Mouse (Mus musculus) liver, embryonic 13.5 days (tissue): ENCODE measurements around the gene Upk1b. TPM values are rescaled to one million over a fixed set of nuclear protein-coding genes. Genes with fewer than 3 reads are reported as not detected.

ENCODE experiments used
- ATAC-seq: fragments of 200-750 bp; cut with Nextera tagmentation; 2 replicates; pipeline ENCODE4 v1.8.0; 2017; ENCODE audit warnings: low read depth, mild to moderate bottlenecking, moderate number of reproducible peaks, moderate library complexity
- DNase-seq: peaks from one replicate; pipeline ENCODE4 v3.0.0; 2022
- H3K27ac ChIP-seq: fragments of 300-500 bp; sonication (generic); 2 replicates; pipeline ENCODE4 v1.5.1; 2015; ENCODE audit warnings: moderate library complexity, mild to moderate bottlenecking, inconsistent platforms
- H3K27me3 ChIP-seq: fragments of 300-500 bp; sonication (generic); 2 replicates; pipeline ENCODE4 v1.6.1; 2015; ENCODE audit warnings: mild to moderate bottlenecking, inconsistent platforms
- H3K36me3 ChIP-seq: fragments of 300-500 bp; sonication (generic); 2 replicates; pipeline ENCODE4 v1.6.1; 2015; ENCODE audit warnings: mild to moderate bottlenecking, inconsistent platforms
- H3K4me1 ChIP-seq: fragments of 300-500 bp; sonication (generic); replicated peaks from 2 replicates; pipeline ENCODE4 v1.6.1; 2015; ENCODE audit warnings: inconsistent platforms
- H3K4me2 ChIP-seq: fragments of 300-500 bp; sonication (generic); 2 replicates; pipeline ENCODE4 v1.6.1; 2015; ENCODE audit warnings: inconsistent platforms, mild to moderate bottlenecking, moderate library complexity
- H3K4me3 ChIP-seq: fragments of 300-500 bp; sonication (generic); replicated peaks from 2 replicates; pipeline ENCODE4 v1.5.1; 2015; ENCODE audit warnings: mild to moderate bottlenecking, inconsistent platforms
- H3K9ac ChIP-seq: fragments of 300-500 bp; sonication (generic); 2 replicates; pipeline ENCODE4 v1.6.1; 2015; ENCODE audit warnings: mild to moderate bottlenecking, inconsistent platforms
- H3K9me3 ChIP-seq: fragments of 300-500 bp; sonication (generic); replicated peaks from 2 replicates; pipeline ENCODE4 v1.6.1; 2016; ENCODE audit warnings: inconsistent platforms
- WGBS: fragments of 180-500 bp; shearing (Covaris S2); methylation state at CpG from one replicate; pipeline ENCODE4 v1.1.7; 2015; ENCODE audit not compliant: insufficient replicate concordance; 5-methylcytosine and 5-hydroxymethylcytosine counted together
- polyA plus RNA-seq: library from polyadenylated mRNA; unstranded; fragments of >200 nt; fragmentation: Nextera tagmentation; extraction: Ambion mirVana; gene quantifications from 2 replicates; pipeline ENCODE4 v1.2.1, GENCODE M21; 2015

The Upk1b gene
- polyA plus RNA-seq, 1 experiment from 2014 or later: 1.6 TPM

DNA sequence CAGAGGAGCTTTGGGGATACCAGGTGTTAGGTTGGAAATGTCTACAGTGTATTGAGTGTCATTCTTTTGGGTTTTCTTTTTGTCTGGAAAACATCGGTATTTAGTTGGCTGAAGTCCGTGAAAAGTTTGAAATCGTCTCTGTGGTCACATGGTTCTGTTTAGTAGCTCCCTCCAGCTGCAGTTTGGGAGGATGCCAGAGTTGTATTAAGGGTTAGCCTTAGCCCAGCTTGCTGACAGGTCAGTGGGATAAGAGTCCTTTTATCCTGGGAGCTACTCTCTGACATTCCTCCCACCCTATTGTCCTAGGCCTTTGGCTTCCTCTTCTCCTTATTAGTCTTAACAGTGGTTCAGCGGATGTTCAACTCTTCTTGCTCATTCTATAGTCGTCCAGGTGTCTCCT, 38.2 kb downstream of the Upk1b start:
- peaks cover 59% of the 10 kb centered on the region for H3K27me3 ChIP-seq
- no peak overlapping the region for H3K9ac ChIP-seq
- WGBS: 73% methylated on average over 5 of the region's 5 CpGs
- H3K4me1 ChIP-seq: peaks cover 12% of the 10 kb centered on the region
- no peaks in the 10 kb centered on the region for H3K36me3 ChIP-seq
- ATAC-seq (no peak), DNase-seq (no peak)
- no peaks in the 10 kb centered on the region for H3K9me3 ChIP-seq
- H3K4me3 ChIP-seq: no peak overlapping the region
- no peak overlapping the region for H3K27ac ChIP-seq
- no peak overlapping the region for H3K4me2 ChIP-seq

DNA sequence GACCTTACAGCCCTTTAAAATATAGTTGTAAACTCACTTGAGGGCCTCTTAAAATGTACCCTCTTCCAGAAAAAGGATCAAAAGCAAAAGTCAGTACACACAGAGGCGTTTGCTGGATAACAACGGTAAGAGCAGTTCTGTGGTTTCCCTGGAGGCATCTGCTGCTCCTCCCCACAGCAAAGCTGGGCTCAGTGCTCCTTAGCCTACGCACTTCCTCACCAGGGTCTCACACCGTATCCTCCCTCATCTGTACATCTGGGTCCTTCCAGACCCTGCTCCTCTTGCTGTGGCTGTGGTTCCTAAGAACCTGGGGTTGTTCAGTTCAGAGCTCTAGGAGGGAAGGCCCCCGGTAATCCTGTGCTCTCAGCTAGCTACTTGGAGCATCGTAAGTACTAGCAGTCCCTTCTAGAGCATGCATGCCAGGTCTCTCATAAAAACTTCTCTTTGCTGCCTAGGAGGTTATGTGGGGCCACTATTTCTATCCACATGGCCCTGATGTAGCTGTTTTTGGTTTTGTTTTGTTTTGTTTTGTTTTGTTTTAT, 39.2 kb downstream of the Upk1b start:
- H3K9me3 ChIP-seq: no peaks in the 10 kb centered on the region
- H3K36me3 ChIP-seq: no peaks in the 10 kb centered on the region
- ATAC-seq (no peak), DNase-seq (no peak)
- H3K27me3 ChIP-seq: peaks cover 60% of the 10 kb centered on the region
- WGBS: 27% methylated on average over 6 of the region's 6 CpGs
- no peak overlapping the region for H3K27ac ChIP-seq
- H3K4me3 ChIP-seq: no peak overlapping the region
- no peak overlapping the region for H3K4me2 ChIP-seq
- peaks cover 23% of the 10 kb centered on the region for H3K4me1 ChIP-seq
- no peak overlapping the region for H3K9ac ChIP-seq

DNA sequence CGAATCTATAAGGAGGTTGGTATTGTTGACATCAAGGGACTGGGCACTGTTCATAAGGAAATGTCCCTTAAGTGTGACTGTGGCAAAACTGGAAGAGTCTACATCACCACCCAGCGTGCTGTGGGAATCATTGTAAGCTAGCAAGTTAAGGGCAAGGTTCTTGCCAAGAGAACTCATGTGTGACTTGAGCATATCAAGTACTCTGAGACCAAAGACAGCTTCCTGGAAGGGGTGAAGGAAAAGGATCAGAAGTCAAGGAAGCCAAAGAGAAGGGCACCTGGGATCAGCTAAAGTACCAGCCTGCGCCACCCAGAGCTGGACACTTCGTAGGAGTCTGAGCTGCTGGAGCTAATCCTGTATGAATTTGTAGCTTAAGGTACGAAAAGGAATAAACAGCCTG, 39.9 kb downstream of the Upk1b start:
- Histone ChIP-seq H3K4me2 (no peak overlapping the region), H3K27ac (no peak overlapping the region), H3K27me3 (peaks cover 64% of the 10 kb centered on the region), H3K9me3 (no peaks in the 10 kb centered on the region), H3K9ac (no peak overlapping the region), H3K4me1 (peaks cover 28% of the 10 kb centered on the region), H3K36me3 (no peaks in the 10 kb centered on the region), H3K4me3 (no peak overlapping the region)
- ATAC-seq (no peak), DNase-seq (no peak)
- WGBS: 73% methylated on average over 5 of the region's 5 CpGs

DNA sequence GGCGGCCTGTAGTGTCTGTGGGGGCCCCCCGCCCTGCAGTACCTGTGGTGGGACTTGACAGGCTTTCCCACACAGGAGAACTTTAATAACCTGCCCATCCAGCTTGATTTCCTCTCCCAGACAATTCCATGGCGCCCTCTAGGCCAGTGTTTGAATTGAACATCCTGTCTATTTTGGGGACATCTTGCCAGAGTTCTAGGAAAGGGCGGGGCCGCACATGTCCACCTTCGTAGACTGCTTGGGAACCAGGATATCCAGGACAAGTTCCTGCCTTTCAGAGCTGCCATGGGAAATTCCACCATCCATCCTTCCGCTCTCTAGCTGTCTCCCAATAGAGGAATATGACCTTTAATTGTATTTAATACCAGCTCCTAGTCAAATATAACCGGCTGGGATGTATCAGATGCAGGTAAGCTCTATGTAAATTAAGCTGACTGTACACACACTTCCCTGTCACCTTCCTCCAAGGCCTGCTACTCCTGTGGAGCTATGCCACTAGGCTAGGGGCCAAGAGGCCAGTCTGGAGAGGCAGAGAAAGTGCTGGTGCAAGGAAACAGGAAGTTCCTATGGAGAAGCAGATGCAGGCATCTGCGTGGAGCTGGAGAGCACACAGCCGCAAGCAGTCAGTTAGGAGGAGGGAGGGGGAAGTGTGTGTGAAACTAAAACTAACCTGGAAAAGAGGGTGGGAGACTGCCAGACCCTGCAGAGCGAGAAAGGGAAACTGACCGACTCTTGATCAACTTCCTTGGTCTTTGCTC, 41.8 kb downstream of the Upk1b start:
- ATAC-seq (no peak), DNase-seq (no peak)
- WGBS: 58% methylated on average over 12 of the region's 12 CpGs
- Histone ChIP-seq H3K4me3 (no peak overlapping the region), H3K4me1 (peaks cover 35% of the 10 kb centered on the region), H3K27ac (no peak overlapping the region; the same call in 1 of the 2 replicates), H3K9ac (no peak overlapping the region), H3K36me3 (no peaks in the 10 kb centered on the region), H3K27me3 (peaks cover 63% of the 10 kb centered on the region), H3K4me2 (no peak overlapping the region), H3K9me3 (no peaks in the 10 kb centered on the region)

DNA sequence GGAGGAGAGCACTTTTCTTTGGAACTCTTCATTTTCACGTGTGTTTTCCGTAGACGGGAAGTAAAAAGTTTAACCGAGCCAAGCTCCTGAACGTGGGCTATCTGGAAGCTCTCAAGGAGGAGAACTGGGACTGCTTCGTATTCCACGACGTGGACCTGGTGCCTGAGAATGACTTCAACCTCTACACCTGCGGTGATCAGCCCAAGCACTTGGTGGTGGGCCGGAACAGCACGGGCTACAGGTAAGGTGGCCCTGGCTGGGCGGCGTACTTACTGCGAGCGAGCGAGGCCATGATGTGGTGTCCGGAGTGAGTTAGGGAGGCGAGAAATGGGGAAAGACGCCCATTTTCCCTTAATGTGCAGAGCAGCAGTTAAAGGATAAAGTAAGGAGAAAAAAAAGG, 42.5 kb downstream of the Upk1b start:
- WGBS: 87% methylated on average over 19 of the region's 19 CpGs
- no peak overlapping the region for H3K27ac ChIP-seq

DNA sequence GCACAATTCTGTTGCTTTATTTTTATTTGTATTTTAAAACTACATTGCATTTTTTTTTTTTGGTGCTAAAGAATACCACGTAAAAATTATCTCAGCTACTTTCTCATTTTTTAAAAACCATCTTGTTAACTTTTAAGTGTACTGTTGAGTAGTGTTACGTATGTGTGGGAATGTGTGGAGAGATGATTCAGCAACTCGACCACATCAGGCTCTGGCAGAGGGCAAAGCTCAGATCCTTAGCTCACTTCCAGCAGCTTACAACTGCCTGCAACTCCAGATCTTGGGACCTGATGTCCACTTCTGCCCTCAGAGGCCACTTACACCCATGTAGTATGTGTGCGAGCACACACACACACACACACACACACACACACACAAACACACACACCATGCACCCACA, 43.6 kb downstream of the Upk1b start:
- Histone ChIP-seq H3K4me3 (no peak overlapping the region), H3K36me3 (no peaks in the 10 kb centered on the region), H3K4me1 (peaks cover 35% of the 10 kb centered on the region), H3K9me3 (no peaks in the 10 kb centered on the region), H3K9ac (no peak overlapping the region), H3K4me2 (no peak overlapping the region), H3K27ac (no peak overlapping the region), H3K27me3 (peaks cover 64% of the 10 kb centered on the region)
- WGBS: 43% methylated on average over 4 of the region's 4 CpGs
- no peak for DNase-seq
- peak; percentile 39; the same call in 1 of the 2 replicates for ATAC-seq

More for the DNA sequence above, 42.5 kb downstream of the Upk1b start:
- Histone ChIP-seq H3K4me3 (no peak overlapping the region), H3K27me3 (peaks cover 64% of the 10 kb centered on the region), H3K4me2 (no peak overlapping the region), H3K9me3 (no peaks in the 10 kb centered on the region), H3K9ac (no peak overlapping the region), H3K36me3 (no peaks in the 10 kb centered on the region), H3K4me1 (peaks cover 35% of the 10 kb centered on the region)
- ATAC-seq (no peak), DNase-seq (no peak)

DNA sequence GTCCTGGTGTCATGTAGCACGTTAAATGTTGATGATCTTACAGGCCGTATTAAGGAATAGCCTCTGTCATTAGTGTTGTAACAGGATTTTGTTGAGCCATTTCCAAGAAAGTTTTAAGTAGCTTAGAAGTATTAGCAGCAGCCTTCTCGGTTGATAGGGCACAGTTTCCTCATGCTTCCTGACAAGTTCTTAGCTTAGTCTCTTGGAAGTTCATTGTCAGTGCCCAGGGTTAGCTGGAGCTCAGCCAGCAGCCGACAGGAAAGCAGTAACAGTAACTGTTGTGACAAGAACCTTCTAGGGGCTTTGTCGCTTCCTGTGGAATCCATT, 44.0 kb downstream of the Upk1b start:
- DNase-seq: no peak
- WGBS: 22% methylated on average over 5 of the region's 5 CpGs
- Histone ChIP-seq H3K27ac (peak overlapping the region; percentile 69), H3K4me3 (no peak overlapping the region), H3K9ac (no peak overlapping the region), H3K9me3 (no peaks in the 10 kb centered on the region), H3K4me1 (peaks cover 35% of the 10 kb centered on the region), H3K27me3 (peaks cover 64% of the 10 kb centered on the region), H3K4me2 (peak overlapping the region; percentile 48; the same call in 1 of the 2 replicates), H3K36me3 (no peaks in the 10 kb centered on the region)
- ATAC-seq: no peak

DNA sequence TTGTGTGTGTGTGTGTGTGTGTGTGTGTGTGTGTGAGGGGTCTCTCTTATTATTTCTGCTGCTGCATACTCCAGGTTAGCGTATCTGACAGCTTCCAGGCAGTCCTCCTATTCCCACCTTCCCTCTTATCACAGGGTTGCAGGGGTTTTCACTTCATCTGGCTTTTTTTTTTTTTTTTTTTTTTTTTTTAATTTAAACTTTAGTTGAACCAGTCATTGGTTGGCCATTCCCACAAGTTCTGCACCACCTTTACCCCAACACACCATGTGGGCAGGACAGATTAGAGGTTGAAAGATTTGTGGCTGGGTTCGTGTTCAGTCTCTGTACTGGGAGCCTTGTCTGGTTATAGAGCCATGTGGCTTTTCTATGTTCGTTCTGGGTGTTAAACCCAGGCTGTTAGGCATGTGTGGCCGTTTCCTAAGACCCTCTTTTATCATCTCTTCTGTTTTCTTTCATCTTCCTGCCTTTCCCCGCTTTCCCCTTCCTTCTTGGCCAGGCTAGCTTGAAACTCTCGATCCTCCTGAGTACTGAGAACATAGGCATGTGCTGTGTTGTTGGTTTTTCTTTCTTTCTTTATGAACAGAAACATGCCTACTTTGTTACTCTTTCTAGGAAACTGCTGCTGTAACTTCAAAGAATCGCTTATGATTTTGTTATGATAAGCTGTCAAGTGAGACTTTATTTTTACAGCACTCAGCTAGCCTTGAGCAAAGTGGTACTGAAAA, 44.5 kb downstream of the Upk1b start:
- 7% methylated on average over 7 of the region's 7 CpGs for WGBS
- peaks cover 64% of the 10 kb centered on the region for H3K27me3 ChIP-seq
- H3K27ac ChIP-seq: peak overlapping the region; percentile 69
- H3K36me3 ChIP-seq: no peaks in the 10 kb centered on the region
- H3K9ac ChIP-seq: no peak overlapping the region
- no peak for DNase-seq
- H3K4me1 ChIP-seq: peaks cover 35% of the 10 kb centered on the region
- peak overlapping the region; percentile 48 for H3K4me2 ChIP-seq
- H3K9me3 ChIP-seq: no peaks in the 10 kb centered on the region
- peak; percentile 92 for ATAC-seq
- no peak overlapping the region for H3K4me3 ChIP-seq

DNA sequence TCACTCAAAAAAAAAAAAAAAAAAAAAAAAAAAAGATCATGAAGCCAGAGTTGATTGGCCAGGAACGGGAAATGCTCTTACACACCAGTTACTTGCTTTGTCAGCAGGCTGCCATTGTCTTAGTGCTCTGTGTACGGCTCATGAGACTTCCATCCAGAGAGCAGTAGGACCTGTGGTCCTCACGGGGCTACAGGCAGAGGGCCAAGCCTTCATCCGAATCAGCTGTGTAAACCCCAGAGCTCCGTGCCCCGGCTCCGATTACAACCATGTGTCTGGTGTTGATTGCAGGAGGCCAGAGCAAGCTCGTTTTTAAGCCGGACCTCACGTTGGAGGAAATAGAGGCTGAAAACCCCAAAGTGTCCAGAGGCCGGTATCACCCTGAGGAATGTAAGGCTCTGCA, 46.5 kb downstream of the Upk1b start:
- Histone ChIP-seq H3K4me2 (peak overlapping the region; percentile 7; the same call in 1 of the 2 replicates), H3K27ac (no peak overlapping the region), H3K9me3 (no peaks in the 10 kb centered on the region), H3K4me1 (peaks cover 35% of the 10 kb centered on the region), H3K4me3 (no peak overlapping the region), H3K36me3 (no peaks in the 10 kb centered on the region), H3K9ac (no peak overlapping the region), H3K27me3 (peaks cover 70% of the 10 kb centered on the region)
- ATAC-seq: no peak
- 71% methylated on average over 11 of the region's 11 CpGs for WGBS
- no peak for DNase-seq

DNA sequence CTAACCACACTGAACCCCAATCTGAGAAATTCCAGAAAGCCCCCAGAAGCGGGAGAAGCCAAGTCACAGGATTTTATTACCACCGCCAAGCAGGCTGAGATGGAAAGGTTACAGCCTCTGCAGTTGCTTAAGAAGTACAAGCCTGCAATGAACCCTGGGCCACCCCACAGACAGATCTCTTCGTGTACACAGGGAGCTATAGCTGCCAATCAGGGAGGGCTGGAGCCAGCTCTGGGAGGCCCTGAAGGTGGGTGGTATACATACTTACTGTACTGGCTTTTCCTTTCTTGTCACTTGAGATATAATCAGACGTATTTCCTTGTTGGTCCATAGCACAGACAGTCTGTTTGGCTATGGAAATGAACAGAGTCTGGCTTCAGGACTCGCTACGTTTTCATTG, 49.3 kb downstream of the Upk1b start:
- no peak for ATAC-seq

DNA sequence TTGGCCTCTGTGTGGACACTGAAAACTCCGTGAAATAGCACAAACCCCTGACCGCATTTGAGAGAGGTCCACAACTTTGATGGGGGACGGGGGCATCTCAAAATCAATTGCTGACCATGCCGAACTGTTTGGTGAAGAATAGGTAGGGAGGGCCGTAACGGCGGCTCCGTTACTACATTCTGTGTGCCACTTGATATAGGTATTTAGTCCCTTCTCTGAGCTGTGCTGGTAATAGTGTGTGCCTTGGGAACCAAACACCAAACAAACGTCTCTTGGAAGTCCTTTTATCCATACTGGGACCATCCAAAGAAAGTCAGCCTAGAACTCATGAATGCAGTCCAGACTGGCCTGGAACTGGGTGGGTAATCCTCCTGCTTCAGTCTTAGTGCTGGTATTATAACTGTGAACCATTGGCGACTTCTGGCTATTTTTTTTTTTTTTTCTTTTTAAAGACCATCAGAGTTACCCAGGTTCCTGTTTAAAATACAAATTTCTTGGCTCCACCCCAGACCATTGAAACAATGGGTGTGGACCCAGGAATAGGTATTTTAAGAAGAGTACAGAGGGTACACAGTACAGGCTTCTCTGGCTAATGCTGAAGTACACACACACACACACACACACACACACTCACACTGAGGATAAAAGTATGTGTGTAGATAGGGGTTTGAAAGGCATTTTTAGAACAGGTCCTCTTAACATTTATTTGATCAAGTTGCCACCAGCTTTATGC, 56.0 kb downstream of the Upk1b start:
- Histone ChIP-seq H3K27me3 (peaks cover 74% of the 10 kb centered on the region), H3K4me1 (peaks cover 4% of the 10 kb centered on the region), H3K9me3 (no peaks in the 10 kb centered on the region), H3K9ac (no peak overlapping the region), H3K4me3 (no peak overlapping the region), H3K27ac (no peak overlapping the region), H3K4me2 (no peak overlapping the region), H3K36me3 (no peaks in the 10 kb centered on the region)
- ATAC-seq (no peak), DNase-seq (no peak)
- 73% methylated on average over 10 of the region's 10 CpGs for WGBS

More for the DNA sequence above, 49.3 kb downstream of the Upk1b start:
- H3K9me3 ChIP-seq: no peaks in the 10 kb centered on the region
- no peak for DNase-seq
- peaks cover 11% of the 10 kb centered on the region for H3K4me1 ChIP-seq
- no peaks in the 10 kb centered on the region for H3K36me3 ChIP-seq
- no peak overlapping the region for H3K4me2 ChIP-seq
- peaks cover 63% of the 10 kb centered on the region for H3K27me3 ChIP-seq
- H3K27ac ChIP-seq: no peak overlapping the region
- H3K9ac ChIP-seq: no peak overlapping the region
- WGBS: 64% methylated on average over 6 of the region's 6 CpGs
- H3K4me3 ChIP-seq: no peak overlapping the region
